Mouse (Mus musculus): ENCODE measurements around the gene Nadk2. TPM values are rescaled to one million over a fixed set of nuclear protein-coding genes. Genes with fewer than 3 reads are reported as not detected.

Nadk2 gene
- total RNA-seq (2021), result 10 to 100 TPM; 34.1 to 34.5 TPM
- long read RNA-seq, experiment 1, full-length matches to known transcripts, result 19 of 65 reads
- long read RNA-seq, experiment 1, partial matches to known transcripts, result 2 of 65 reads
- long read RNA-seq, experiment 1, other reads (novel, unspliced or antisense), result 44 of 65 reads
- long read RNA-seq, experiment 2, full-length matches to known transcripts, result 28 of 72 reads
- long read RNA-seq, experiment 2, partial matches to known transcripts, result 6 of 72 reads
- long read RNA-seq, experiment 2, other reads (novel, unspliced or antisense), result 38 of 72 reads

DNA sequence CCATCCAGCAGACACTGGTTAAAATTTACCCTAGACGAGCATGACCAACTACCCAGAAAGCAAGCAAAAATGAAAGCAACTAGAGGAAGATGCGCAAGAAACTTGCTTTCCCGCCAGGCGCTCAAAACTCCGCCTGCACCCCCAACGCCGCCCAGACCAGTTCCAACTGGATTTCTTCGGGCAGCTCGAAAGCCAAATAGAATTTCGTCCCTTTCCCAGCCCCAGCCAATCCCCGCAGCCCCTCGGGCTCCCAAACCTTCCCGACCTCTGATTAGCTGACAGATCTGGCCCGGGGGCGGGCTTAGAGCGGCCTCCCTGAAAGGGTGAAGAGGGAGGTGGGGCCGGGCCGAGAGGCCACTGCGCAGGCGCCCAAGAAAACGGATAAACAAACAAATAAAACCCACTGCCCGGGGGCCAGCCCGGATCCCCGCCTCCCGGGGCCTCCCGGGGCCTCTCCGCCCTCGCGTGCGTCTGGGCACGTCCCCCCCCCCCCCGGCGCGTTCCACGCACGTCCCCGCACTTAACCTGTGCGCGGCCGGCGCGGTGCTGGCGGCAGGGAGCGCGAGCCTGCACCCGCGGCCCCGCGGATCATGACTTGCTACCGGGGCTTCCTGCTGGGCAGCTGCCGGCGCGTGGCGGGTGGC, at the start of gene Nadk2:
Gene Nadk2 (plus strand): TSS at position 349 of the 644 bp plus-strand sequence.
- peak; percentile 99 for DNase-seq (ENCODE audit: low spot score in 2 of 2)

DNA sequence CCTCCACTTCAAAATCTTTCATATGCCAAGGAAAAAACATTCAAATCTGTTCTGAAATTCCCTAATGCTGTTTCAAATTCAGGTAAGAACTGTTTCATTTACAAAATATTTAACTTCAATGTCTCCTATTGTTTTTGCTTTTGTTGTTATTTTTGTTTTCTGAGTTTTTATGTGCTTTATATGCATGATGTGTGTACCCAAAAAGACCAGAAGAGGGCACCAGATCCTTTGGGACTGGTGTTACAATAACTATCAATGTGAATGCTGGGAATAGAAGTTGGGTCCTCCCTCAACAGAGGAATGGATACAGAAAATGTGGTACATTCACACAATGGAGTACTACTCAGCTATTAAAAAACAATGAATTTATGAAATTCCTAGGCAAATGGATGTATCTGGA, 15.4 kb upstream of the Nadk2 start:
- no peak for DNase-seq (ENCODE audit: low spot score in 2 of 2)

DNA sequence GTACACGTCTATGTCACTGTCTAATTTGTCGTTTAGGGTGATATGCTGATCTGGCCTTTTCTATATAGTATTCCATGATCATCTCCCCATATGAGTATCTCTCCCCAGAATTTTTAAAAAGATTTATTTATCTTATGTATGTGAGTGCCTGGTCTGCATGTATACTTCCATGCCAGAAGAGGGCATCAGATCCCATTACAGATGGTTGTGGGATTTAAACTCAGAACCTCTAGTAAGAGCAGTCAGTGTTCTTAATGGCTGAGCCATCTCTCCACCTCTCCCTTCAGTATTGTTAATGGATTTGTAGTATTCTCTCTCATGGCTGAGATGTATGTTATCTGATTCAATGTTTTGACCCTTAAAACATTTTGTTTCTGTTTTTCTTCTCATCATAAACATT, 11.2 kb upstream of the Nadk2 start:
- no peak for DNase-seq (ENCODE audit: low spot score in 2 of 2)

DNA sequence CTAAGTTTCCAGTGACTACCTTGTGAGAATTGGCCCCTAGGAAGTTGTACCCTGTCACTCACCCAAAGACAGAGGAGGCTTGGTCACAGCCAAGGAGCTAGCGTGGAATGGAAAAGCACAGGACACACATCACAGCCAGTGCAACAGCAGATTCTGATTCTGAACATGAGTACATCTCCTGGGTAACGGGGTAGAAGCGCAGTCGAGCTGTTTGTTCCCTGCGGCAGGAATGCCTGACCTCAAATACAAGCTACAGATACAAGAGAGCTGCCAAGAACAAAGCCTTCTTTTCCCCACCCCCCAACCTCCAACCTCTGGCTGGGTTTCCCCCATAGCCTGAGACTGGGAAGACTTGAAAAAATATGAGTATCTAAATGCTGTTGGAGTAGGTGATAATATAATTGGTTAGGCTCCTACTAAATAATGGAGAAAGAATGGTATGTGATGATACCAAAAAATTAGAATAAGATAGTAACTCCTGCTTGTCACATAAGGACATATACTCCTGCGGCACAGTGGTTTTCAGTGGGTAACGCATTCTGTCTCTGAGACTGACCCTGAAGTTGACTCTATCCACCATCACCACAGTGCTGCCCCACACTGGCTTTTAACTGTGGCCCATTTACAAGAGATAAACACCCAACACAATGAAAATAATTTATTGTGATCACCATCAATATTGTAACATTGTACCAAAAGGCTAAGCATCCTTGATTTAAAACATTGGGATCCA, 9.7 kb upstream of the Nadk2 start:
- DNase-seq (ENCODE audit: low spot score in 2 of 2), result no peak

DNA sequence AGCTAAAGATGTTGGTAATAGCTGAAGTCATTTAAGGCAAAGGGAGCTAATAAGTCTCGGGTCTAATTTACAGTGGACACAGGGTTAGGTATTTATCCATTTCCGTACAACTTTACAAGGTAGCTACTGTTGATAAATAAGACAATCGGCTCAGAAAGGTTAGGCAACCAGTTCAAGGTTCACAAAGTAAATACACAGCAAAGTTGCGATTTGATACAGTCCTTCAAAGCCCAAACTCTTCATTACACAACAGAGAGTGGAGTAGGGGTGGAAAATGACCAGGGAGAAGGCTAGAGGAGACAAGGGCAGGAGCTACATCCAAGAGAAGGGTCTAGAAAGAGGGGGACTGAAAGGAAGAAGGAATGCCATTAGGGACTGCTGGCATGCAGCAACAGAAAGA, 2.2 kb upstream of the Nadk2 start:
- DNase-seq (ENCODE audit: low spot score in 2 of 2), result no peak

DNA sequence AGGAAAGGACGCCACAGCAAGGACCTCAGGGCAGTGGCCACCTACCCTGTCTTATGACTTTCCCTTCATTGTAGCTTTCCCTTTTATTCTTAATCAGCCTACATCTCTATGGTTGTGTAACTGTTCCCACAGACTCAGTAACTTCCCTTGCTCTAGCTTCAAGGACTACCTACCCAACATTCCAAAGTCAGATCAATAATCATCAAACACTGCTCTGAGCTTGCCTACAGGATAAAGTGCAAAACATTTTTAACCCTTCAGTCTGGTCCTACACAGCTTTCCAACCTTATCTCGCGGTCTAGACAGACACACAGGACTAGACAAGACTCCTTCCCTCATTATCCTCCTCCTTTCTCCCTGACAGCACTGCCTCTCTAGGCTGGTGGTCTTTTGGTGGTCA, 707 bp upstream of the Nadk2 start:
- DNase-seq (ENCODE audit: low spot score in 2 of 2), result no peak

DNA sequence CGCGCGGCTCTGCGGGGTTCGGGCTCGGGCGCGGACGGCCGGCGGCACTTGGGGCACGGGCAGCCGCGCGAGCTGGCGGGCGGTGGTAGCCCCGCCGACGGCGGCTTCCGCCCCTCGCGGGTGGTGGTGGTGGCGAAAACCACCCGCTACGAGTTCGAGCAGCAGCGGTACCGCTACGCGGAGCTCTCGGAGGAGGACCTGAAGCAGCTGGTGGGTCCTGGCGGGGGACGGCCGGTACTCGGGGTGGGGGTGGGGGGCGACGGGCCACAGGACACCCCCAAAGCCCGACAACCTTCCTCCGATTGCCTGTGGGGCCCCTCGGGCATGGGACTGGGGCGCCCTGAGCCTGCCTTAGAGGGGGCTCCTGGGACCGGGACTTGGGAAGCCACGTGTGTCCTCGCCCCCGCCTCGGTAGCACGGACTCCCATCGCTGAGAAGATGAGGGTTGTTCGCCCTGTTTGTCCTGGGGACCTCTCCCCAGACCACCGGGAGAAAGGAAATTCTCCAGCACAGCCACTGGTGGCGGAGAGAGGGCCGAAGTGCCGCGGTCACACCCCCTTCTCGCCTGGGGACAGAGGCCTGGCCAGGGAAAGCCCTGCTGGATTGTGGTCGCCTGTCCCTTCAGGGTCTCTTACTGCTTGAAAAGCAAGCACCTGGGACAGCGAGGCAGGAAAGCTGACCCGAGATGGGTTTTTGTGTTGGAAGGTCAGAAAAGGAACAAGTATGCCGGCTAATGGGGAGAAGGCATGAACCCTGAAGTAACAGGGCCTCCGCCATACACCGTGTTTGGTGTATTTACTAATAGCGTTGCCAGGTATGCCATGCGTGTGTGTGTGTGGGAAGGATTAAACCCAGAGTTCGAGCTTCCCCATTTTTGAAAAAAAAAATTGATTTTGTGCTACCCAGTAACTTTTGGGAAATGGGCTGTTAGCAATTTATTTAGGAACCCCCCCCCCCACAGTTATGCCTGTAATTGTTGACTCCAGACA, 790 bp downstream of the Nadk2 start:
- peak; percentile 20 to 45 for DNase-seq (ENCODE audit: low spot score in 2 of 2)

DNA sequence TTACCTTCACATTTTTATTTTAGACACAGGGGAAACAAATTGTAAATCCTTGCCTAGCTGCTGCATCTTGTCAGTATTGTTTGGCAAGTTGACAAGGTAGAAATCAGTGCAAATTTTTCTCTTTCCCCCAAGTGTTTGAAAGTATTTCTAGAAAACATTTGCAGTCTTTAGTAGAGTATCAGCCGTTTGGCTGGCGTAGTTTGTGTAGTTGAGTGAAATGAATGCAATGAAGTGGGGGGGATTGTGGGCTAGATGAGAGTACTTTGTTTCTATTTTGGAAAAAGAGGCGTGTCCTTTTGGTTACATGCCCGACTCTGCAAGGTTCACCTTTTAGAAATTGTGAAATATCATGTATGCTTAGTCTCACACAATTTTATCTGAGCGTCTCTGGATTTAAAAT, 1.6 kb downstream of the Nadk2 start:
- no peak for DNase-seq (ENCODE audit: low spot score in 2 of 2)

DNA sequence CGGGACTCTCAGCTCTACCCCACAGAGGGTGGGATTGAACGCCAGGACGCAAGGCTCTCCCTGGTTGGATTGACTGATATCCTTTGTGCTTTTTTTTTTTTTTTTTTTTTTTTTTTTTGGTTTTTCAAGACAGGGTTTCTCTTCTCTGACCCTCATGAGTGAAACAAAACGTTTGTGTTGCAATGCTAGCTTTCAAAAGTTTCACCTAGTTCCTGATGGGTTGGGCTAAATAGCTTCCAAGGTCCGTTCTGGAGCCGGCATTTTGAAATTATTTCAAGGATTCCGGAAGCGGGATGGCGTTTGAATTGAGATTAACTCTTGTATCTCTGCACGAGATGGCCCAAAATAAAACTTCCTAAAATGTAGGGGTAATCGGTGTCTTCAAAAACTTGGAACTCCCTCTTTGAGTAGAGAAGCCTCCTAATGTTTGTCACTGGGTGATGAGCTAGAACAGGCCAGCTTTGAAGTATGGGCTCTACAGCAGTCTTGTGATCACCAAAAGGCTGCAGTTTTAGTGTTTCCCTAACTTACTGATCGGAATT, 2.1 kb downstream of the Nadk2 start:
- no peak for DNase-seq (ENCODE audit: low spot score in 2 of 2)

DNA sequence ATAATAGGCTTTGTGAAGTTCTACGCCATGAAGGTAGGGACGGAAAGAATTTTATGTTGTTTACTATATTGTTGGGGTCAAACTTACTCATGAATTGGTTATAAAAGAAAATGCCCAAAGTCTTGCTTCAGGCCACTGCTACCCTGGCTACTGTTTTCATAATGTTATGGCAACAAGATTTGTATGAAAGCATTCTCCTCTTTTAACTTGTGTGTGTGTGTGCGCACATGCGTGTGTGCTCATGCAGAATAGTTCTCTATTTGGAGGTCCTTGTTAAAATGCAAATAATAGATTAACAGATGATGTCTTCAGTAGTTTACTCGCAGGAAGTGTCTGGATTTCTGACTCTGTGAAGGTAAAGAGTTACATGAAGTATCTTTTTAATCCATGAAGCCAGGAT, 2.6 kb downstream of the Nadk2 start:
- no peak for DNase-seq (ENCODE audit: low spot score in 2 of 2)

DNA sequence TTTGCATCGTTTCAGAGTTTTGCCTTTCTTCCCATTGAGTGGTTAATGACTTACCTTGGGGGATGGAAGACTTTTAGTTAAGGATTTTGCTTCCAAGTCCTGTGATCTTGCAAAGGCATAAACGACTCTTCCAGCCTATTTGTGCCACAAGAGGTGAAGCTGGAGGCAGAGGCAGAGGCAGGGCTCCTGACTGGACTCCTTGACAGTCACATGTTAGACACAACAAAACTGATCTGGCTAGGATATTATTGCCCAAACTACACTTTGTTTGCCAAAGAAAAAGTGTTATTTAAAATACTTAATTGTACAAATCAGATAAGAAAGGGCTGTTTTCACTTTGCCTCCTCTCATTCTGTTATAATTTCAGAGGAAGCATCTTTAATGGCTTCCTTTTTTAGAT, 3.1 kb downstream of the Nadk2 start:
- DNase-seq (ENCODE audit: low spot score in 2 of 2), result no peak

DNA sequence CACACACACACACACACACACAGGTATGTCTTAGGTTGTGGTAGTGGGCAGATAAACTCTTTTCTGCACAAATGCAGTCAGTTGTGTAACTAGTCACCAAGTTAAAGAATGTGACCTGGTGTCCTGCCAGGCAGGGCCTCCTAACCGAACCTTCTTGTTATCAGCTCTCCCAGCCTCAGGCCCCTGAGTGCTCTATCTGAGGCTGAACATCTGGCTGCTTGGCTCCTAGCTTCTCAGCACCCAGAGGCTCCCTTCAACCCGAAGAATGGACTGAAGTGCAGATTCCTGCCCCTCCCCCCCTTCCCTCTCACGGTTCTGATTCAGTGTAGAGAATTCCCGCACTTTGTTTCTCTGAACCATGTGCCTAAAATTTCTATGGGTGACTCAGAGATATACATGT, 3.6 kb downstream of the Nadk2 start:
- DNase-seq (ENCODE audit: low spot score in 2 of 2), result no peak

DNA sequence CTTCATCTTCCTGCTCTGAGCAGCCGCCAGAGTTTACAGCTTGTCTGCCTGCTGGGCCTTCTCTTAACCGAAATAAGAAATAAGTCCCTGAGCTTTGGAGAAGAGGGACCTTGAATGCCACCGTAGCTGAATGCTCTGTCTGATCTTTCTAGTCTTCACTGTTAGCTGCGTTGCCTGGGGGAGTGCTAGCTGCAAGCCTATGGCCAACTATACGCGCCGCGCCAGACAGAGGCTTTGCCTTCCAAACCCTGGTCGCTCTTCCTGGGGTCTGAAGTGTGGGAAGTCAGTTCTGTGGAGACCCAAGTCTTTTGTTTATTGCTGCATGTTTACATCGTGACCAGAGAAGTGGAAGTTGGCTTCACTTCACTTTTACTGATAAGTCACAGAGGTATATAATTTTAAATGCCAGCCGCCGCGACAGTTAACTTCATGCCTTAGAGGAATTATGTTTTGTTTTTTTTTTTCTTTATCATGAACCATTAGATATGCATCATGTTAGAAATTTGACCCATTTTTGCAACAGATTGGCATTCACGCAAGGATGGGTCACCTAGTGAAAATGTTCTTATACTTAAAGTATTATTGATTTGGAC, 4.6 kb downstream of the Nadk2 start:
- DNase-seq (ENCODE audit: low spot score in 2 of 2), result no peak

DNA sequence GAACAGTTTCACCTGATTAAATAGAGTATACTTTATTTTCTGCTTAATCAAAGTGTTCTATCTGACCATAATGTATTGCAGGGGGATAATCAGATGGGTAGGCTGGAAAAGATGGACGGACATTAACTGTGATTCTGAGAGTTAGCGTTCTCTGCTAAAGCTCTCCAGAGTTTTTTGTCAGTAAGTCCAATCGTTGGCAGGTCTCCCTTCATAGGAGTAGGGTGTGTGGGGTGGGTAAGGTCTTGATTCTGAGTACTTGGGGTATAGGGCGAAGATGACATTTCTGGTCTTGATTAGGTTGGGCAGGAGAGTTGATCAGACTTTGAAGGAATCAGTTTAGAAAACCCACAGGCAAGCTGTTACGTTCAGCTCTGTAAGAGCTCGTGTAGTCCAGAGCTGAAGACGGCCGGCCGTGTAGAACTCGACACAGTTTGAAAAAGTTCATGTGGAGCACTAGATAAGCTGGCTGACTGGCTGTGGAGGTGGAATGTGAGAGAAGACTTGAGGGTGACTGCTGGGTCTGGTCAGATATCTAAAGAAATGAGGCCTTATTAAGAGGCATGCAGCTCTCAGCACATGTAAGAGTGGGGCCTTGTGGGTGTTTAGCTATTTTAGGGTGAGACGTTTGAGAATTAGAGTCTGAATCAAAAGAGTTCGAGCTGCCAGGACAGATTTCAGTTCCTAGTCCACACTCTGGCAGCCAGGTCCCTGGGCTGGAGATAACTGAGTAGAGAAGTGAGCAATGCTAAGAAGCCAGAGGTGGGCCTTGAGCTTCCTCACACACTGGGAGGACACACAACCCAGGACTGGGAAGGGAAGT, 7.6 kb downstream of the Nadk2 start:
- DNase-seq (ENCODE audit: low spot score in 2 of 2), result no peak

DNA sequence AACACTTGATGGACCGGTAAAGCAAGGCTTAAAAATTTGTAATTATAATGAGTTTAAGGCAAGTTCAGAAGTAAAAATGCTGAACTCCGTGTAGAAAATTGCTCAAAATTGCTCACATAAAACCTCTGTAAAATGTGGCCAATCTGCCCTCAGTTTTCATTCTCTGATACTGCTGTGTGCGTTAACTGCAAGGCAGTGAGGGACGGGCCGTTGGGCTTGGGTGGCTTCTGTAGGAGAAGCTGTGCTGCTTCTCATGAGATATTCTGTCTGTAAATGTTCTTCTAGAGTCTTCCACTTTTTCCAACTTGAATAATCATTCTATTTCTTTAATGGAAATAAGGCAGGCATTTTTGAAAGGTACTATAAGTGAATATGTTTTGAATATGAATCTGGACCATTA, 8.6 kb downstream of the Nadk2 start:
- DNase-seq (ENCODE audit: low spot score in 2 of 2), result no peak

DNA sequence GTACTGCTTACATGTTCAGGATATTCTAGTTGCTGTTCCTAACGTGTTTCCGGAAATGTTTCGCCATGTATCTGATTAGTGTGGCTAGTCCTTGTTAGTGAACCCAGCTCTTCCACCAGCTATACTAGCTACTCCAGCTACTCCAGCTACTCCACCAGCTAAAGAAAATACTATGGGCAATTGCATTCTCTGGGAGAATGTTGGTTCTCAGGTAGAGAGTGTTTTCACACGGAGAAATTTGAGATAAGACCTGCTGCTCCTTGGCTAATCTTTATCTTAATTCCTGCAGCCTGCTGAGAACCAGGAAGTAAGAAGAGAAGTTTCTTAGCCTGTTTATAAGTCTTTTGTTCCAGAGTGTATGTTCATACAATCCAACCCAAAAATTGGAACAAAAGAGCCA, 9.1 kb downstream of the Nadk2 start:
- no peak for DNase-seq (ENCODE audit: low spot score in 2 of 2)

DNA sequence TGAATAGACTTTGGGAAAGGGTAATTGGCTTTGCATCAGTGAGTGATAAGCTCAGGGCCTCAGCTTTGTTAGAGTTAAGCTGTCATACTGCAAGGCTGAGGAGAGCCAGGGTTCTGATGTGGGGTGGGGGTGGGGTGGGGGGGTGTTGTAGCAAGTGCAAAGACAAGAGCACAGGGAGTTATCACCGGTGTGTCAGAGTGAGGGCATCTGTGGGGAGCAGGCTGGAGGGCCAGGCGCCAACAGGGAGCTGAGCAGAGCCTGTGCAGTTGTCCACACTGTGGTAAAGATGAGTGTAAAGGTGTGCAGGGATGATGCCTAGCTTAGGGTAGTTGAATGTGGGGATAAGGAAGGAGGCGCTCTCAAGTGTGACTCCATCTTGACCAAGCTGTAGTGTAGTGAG, 10.2 kb downstream of the Nadk2 start:
- no peak for DNase-seq (ENCODE audit: low spot score in 2 of 2)

DNA sequence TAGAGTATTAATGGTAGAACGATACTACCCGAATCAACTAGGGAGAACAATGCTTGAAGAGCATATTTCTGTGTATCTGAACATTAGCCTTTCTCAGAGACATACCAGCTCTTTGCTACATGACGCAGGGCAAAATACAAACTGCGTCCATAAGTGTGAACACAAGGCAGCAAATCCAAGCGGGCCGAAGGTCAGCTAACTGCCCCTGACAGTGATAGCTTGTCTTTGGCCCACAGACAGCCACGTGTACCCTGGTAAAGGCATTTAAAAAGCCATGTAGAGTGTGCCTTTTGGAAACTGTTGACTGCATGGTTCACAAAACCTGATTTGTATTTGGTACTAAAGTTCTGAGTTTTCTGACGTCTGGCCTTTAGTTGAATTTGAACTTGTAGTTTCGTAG, 11.7 kb downstream of the Nadk2 start:
- no peak for DNase-seq (ENCODE audit: low spot score in 2 of 2)

DNA sequence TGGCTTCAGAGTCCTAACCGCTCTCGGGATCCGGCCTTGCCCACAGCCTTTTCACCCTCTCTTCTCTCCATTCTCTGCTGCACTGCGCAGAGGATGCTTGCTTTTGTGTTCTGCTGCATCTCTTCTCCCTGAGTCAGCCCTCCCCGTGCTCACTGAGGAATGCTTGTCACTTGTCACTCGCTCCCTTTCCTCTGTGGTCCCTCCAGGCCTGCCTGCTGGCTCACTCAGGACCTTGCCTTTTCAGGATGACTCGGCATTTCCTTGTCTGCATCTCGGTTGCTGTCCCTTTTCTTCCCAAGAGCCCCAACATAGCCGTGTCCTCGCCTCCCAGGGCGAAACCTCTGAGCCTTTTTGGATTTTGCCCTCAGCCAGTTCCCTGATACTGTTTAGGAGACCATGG, 15.8 kb downstream of the Nadk2 start:
- DNase-seq (ENCODE audit: low spot score in 2 of 2), result no peak

DNA sequence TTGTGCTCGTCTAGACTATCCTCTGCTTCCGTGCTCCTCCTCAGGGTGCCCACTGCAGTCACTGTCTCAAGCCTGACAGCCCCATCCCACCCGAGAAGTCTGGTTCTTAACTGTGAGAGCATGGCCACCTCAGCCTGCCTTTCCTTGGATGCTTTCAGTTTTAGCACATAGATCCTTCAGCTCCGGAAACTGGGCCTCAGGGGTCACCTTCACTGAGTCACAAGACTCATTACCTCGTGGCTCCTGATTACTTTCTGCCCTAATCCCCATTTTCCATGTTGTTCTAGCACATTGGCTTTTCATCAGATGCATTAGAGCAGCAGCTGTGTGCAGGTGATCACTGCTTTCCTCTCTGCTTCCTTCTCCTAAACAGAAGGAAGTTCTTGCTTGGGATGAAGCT, 16.4 kb downstream of the Nadk2 start:
- no peak for DNase-seq (ENCODE audit: low spot score in 2 of 2)
